Mouse (Mus musculus) brain, embryonic 14.5 days (tissue): ENCODE measurements around the gene Sfr1.

Experiments
- CTCF ChIP-seq: fragments of 200-500 bp; IDR thresholded peaks from 2 replicates; pipeline ENCODE4 v1.5.1; 2012; ENCODE audit warnings: inconsistent platforms, mild to moderate bottlenecking, moderate library complexity, borderline replicate concordance; ENCODE audit not compliant: insufficient read depth, insufficient read length; ENCODE audit errors: extremely low read depth
- POLR2A ChIP-seq: fragments of 200-500 bp; IDR thresholded peaks from 2 replicates; pipeline ENCODE4 v1.6.1; 2012; ENCODE audit warnings: mild to moderate bottlenecking, inconsistent platforms, borderline replicate concordance; ENCODE audit not compliant: poor library complexity, insufficient read depth, insufficient read length, severe bottlenecking; ENCODE audit errors: extremely low read depth

GRCm38 (mm10) chr19:47689592-47689991 is 41.9 kb upstream of the Sfr1 start:
- TF ChIP-seq CTCF (no peak), POLR2A (no peak)
